Comparison of ENCODE assay signal across 16 mouse cellular contexts in genomic region chr17:70967191-70967590, GRCm38 (mm10). TPM values are rescaled to one million over a fixed set of nuclear protein-coding genes. Genes with fewer than 3 reads are reported as not detected.
DNase-seq lines count a peak whose midpoint lies in the region; ATAC-seq and TF ChIP-seq lines count a peak whose summit lies in the region.
"Had no signal": no experiment of that assay in that cellular context is flagged by ENCODE, and none has a peak within 500 bp of the region (broad histone marks: within the 10 kb centered on the region; RNA-seq: fewer than 3 reads in every experiment).

No protein-coding gene starts in this region.

- no peaks in the 10 kb centered on the region for H3K27me3 ChIP-seq in heart, adult 2 months (ENCODE audit: control insufficient read depth, insufficient read depth, low read length)
- H3K27me3 ChIP-seq in midbrain, embryonic 10.5 days (ENCODE audit: low read depth, poor library complexity, severe bottlenecking) = no peaks in the 10 kb centered on the region
- peaks cover 4% of the 10 kb centered on the region for H3K27me3 ChIP-seq in midbrain, embryonic 13.5 days
- no peaks in the 10 kb centered on the region for H3K27me3 ChIP-seq in heart, embryonic 11.5 days (ENCODE audit: control insufficient read depth, insufficient read depth, low read length)
- H3K27me3 ChIP-seq: embryonic facial prominence, embryonic 12.5 days had no signal

- H3K9ac ChIP-seq in heart, adult 2 months (ENCODE audit: low read depth, low read length) = no peak overlapping the region
- no peak overlapping the region for H3K9ac ChIP-seq in midbrain, embryonic 13.5 days (replicated peaks)
- no peak overlapping the region for H3K9ac ChIP-seq in heart, embryonic 11.5 days (ENCODE audit: low read depth, low read length)
- H3K9ac ChIP-seq: embryonic facial prominence, embryonic 12.5 days; limb, embryonic 13.5 days had no signal

- no peaks in the 10 kb centered on the region; the same call in 1 of the 2 replicates for H3K4me1 ChIP-seq in heart, adult 2 months (ENCODE audit: control insufficient read depth, insufficient read depth, low read length)
- peaks cover 17% of the 10 kb centered on the region for H3K4me1 ChIP-seq in midbrain, embryonic 10.5 days
- H3K4me1 ChIP-seq in midbrain, embryonic 13.5 days (replicated peaks) = peaks cover 6% of the 10 kb centered on the region; the same call in 1 of the 2 replicates
- H3K4me1 ChIP-seq in heart, embryonic 11.5 days (ENCODE audit: control insufficient read depth, insufficient read depth, low read length) = no peaks in the 10 kb centered on the region

- H3K4me3 ChIP-seq in heart, adult 2 months = no peak overlapping the region
- H3K4me3 ChIP-seq in midbrain, embryonic 10.5 days = no peak overlapping the region
- H3K4me3 ChIP-seq in midbrain, embryonic 13.5 days (replicated peaks) = no peak overlapping the region
- no peak overlapping the region for H3K4me3 ChIP-seq in heart, embryonic 11.5 days (ENCODE audit: low read depth, low read length)
- H3K4me3 ChIP-seq: embryonic facial prominence, embryonic 12.5 days; limb, embryonic 13.5 days had no signal

- 0 out of 2 replicates have a peak, but pooled peaks cover 3% of the 10 kb centered on the region for H3K9me3 ChIP-seq in midbrain, embryonic 10.5 days (replicated peaks)
- no peaks in the 10 kb centered on the region for H3K9me3 ChIP-seq in midbrain, embryonic 13.5 days
- no peaks in the 10 kb centered on the region for H3K9me3 ChIP-seq in heart, embryonic 11.5 days (replicated peaks; ENCODE audit: control insufficient read depth, low read length)
- H3K9me3 ChIP-seq: embryonic facial prominence, embryonic 12.5 days; G1E; limb, embryonic 13.5 days had no signal

- no peak overlapping the region for H3K4me2 ChIP-seq in midbrain, embryonic 13.5 days (replicated peaks)
- no peak overlapping the region for H3K4me2 ChIP-seq in heart, embryonic 11.5 days
- H3K4me2 ChIP-seq: embryonic facial prominence, embryonic 12.5 days; limb, embryonic 13.5 days had no signal

- no peak overlapping the region for H3K27ac ChIP-seq in heart, adult 2 months
- no peak overlapping the region for H3K27ac ChIP-seq in midbrain, embryonic 10.5 days (replicated peaks)
- H3K27ac ChIP-seq in midbrain, embryonic 13.5 days = no peak overlapping the region
- no peak overlapping the region for H3K27ac ChIP-seq in heart, embryonic 11.5 days (ENCODE audit: low read depth, low read length)
- H3K27ac ChIP-seq: limb, embryonic 13.5 days had no signal

- no peak for DNase-seq in heart, adult 2 months
- no peak for DNase-seq in heart, adult 11 months
- peak; percentile 50 for DNase-seq in midbrain, embryonic 10.5 days (ENCODE audit: low spot score)
- peak; percentile 28 for DNase-seq in embryo, embryonic 11 days
- peak; percentile 22 for DNase-seq in retina, postnatal 1 day
- DNase-seq: cerebellum, adult 18-20 months; gastrocnemius, postnatal 10 days; kidney, postnatal 36 days had no signal

- intact Hi-C loops in heart, adult 2 months (cut with DNase I) = loop anchor here (10.0 kb wide), 1 partner anchor 442 kb away; no protein-coding TSS in a partner anchor

- no peak for ATAC-seq in midbrain, embryonic 13.5 days
- no peak for ATAC-seq in heart, embryonic 11.5 days (replicated peaks; ENCODE audit: insufficient number of reproducible peaks, low FRiP score, low TSS enrichment)
- no peak for ATAC-seq in erythroid progenitor cell, adult 5-6 weeks (replicated peaks; ENCODE audit: low FRiP score, poor library complexity, severe bottlenecking)
- ATAC-seq: activated CD4-positive, CD25-positive, alpha-beta regulatory T cell, adult 4 months; forebrain, embryonic 16.5 days had no signal

- TF ChIP-seq CTCF in heart, adult 2 months (IDR thresholded peaks at IDR 0.05) = peak; percentile 35

- H3K79me2 ChIP-seq in heart, adult 2 months (replicated peaks; ENCODE audit: control insufficient read depth, insufficient read depth, low read length) = no peaks in the 10 kb centered on the region

- TF ChIP-seq POLR2A in heart, adult 2 months (IDR thresholded peaks at IDR 0.05; ENCODE audit: insufficient read depth, low read depth, low read length) = no peak

- no peak for TF ChIP-seq EP300 in heart, adult 2 months (IDR thresholded peaks at IDR 0.05; ENCODE audit: insufficient read depth, low read depth, low read length)

- WGBS in heart, adult 2 months = 38% methylated on average over 9 of the region's 9 CpGs
- 31% methylated on average over 9 of the region's 9 CpGs for WGBS in midbrain, embryonic 10.5 days
- 14% methylated on average over 9 of the region's 9 CpGs for whole genome bisulfite sequencing in midbrain, embryonic 13.5 days
- 56% methylated on average over 9 of the region's 9 CpGs for WGBS in heart, embryonic 11.5 days (ENCODE audit: insufficient replicate concordance)

- H3K36me3 ChIP-seq in heart, adult 2 months (ENCODE audit: control insufficient read depth, insufficient read depth, low read length) = no peaks in the 10 kb centered on the region
- no peaks in the 10 kb centered on the region for H3K36me3 ChIP-seq in midbrain, embryonic 10.5 days
- no peaks in the 10 kb centered on the region for H3K36me3 ChIP-seq in midbrain, embryonic 13.5 days
- no peaks in the 10 kb centered on the region for H3K36me3 ChIP-seq in heart, embryonic 11.5 days (ENCODE audit: control insufficient read depth, insufficient read depth, low read length)
- H3K36me3 ChIP-seq: embryonic facial prominence, embryonic 12.5 days; G1E; limb, embryonic 13.5 days had no signal

RNA-seq across cellular contexts. Expression of gene Myom1, which starts 35.2 kb away (rescaled TPM):
- 1,000 to 10,000 TPM in 1 of 2 experiments, 100 to 1,000 TPM in 1; 865 to 1,030 TPM for total RNA-seq in heart, adult 2 months (2021)
- polyA plus RNA-seq in heart, adult 2 months (2012; rRNA removed) = 222 and 381 TPM in 2 replicates
- polyA plus RNA-seq in midbrain, embryonic 10.5 days (2016; fragmentation: Nextera tagmentation; extraction: Ambion mirVana) = 1.7 and 2.3 TPM in 2 replicates
- polyA plus RNA-seq in midbrain, embryonic 13.5 days (2015; fragmentation: Nextera tagmentation; extraction: Ambion mirVana) = 1.2 and 1.3 TPM in 2 replicates
- polyA plus RNA-seq in heart, embryonic 11.5 days (2014; fragmentation: Nextera tagmentation; extraction: Ambion mirVana) = 208 and 237 TPM in 2 replicates
- 0.42 TPM in 1 of 2 replicates, not detected in the other for total RNA-seq in erythroid progenitor cell, adult 5-6 weeks (2015; ENCODE audit: low replicate concordance)
- 2.1 TPM in 1 of 2 replicates, not detected in the other for total RNA-seq in erythroid progenitor cell, adult 5-6 weeks (2017; ENCODE audit: low replicate concordance)

RNA-seq across cellular contexts. Expression of gene Myl12a, which starts 35.5 kb away (rescaled TPM):
- total RNA-seq in heart, adult 2 months (2021) = 1,000 to 10,000 TPM in 1 of 2 experiments, 100 to 1,000 TPM in 1; 822 to 1,002 TPM
- polyA plus RNA-seq in heart, adult 2 months (2012; rRNA removed) = 617 and 695 TPM in 2 replicates
- 366 and 403 TPM in 2 replicates for polyA plus RNA-seq in midbrain, embryonic 10.5 days (2016; fragmentation: Nextera tagmentation; extraction: Ambion mirVana)
- 141 and 154 TPM in 2 replicates for polyA plus RNA-seq in midbrain, embryonic 13.5 days (2015; fragmentation: Nextera tagmentation; extraction: Ambion mirVana)
- 878 and 906 TPM in 2 replicates for polyA plus RNA-seq in heart, embryonic 11.5 days (2014; fragmentation: Nextera tagmentation; extraction: Ambion mirVana)
- 108 and 111 TPM in 2 replicates for total RNA-seq in erythroid progenitor cell, adult 5-6 weeks (2015; ENCODE audit: low replicate concordance)
- 28.0 and 45.2 TPM in 2 replicates for total RNA-seq in erythroid progenitor cell, adult 5-6 weeks (2017; ENCODE audit: low replicate concordance)

Comparison
In these comparisons a context has a peak if more than half of its experiments do, and no peak if none do; other contexts are left out.
1. DNase-seq: peak in midbrain, embryonic 10.5 days (single experiment), embryo, embryonic 11 days (single experiment) and retina, postnatal 1 day (single experiment); none in heart, adult 2 months (0 of 2) and heart, adult 11 months (single experiment).
2. RNA of gene Myom1, which starts 35.2 kb away (polyA plus RNA-seq): 222 to 381 TPM in heart, adult 2 months and 208 to 237 TPM in heart, embryonic 11.5 days; 1.7 to 2.3 TPM in midbrain, embryonic 10.5 days and 1.2 to 1.3 TPM in midbrain, embryonic 13.5 days; every median in the first group is over 10 times any median in the second.